Mouse (Mus musculus): ENCODE measurements at regions not wholly inside any gene's neighbourhood (a gene's known extent, or its start where the extent isn't known, plus 50 kb on each side); places are given as distances from the start of the nearest gene placed in this dataset.
A peak's percentile ranks its signal among the peaks of the same experiment; 100 is the strongest.

DNA sequence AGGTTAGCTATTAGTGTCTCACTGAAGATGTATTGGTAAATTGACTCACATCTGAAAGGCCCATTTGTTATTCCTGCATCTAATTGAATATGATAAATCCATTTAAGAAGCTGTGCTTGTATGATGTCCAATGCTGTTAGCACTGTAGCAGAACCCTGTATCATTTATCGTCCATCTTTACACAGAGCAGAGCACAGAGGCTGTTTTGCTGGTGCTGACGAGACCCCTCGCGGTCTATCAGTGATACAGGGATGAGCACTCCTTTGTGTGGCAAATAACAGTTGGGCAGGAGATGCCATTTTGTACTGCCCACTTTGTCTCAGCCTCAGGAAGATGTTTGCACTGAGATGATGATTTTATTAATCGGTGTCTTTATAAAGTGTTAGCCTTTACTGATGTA is 528.9 kb downstream of the Dnah5 start:
- DNase-seq (ENCODE audit: low spot score in 2 of 2): no peak

DNA sequence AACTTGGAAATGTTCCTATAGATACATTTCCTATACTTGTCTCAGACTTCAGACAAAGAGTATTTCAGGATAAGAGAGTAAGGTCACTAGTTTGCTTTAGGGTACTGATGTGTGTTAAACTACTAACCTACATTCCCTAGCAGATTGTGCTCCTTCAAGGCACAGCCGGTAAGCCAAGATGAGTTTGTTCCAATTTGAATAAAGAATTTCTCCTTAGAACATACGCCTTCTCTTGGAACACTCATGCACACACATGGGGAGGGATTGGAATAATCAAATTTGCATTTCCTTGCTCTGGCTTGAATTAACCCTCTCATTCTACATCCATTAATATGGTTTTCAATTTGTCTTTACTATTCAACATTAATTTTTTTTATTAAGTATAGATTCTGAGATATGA is 537.0 kb downstream of the Dnah5 start:
- peak in 1 of 2 experiments; percentile 28 for DNase-seq (ENCODE audit: low spot score in 2 of 2)

DNA sequence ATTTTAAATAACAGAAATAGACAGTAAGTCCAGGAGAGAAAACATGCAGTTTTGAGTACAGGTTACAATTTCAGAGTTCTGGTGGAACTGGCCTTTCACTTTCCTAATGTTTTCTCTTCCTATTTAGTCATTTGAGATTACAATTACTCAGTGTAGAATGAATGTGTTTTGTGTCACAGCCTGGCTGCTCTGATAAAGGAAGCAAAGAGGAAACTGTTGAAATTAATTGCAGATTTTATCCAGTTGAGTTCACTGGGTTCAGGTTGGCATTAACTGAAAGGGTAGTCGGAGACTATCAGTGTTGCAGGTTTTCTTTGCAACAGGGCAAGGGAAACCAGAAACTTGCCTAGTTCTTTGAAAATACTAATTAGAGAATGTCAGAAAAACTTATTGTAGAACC is 542.1 kb downstream of the Dnah5 start:
- no peak for DNase-seq (ENCODE audit: low spot score in 2 of 2)

DNA sequence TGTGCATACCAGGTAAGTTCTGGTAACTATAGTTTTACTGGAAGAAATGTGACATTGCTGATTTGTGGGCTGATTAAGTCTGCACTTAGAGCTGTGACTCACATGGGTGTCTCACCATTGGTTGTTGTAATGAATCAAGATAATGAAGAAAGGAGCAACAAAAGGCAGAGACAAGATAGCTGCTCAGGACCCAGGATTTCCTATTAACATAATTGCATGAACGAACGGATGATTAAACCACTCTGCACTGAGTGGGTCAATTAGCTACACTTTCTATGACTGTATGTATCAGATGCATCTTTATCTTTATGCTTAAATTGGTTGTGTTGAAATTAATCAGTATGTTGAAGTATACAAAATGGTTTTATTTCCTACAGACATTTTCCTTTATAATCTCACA is 543.1 kb downstream of the Dnah5 start:
- no peak for DNase-seq (ENCODE audit: low spot score in 2 of 2)

DNA sequence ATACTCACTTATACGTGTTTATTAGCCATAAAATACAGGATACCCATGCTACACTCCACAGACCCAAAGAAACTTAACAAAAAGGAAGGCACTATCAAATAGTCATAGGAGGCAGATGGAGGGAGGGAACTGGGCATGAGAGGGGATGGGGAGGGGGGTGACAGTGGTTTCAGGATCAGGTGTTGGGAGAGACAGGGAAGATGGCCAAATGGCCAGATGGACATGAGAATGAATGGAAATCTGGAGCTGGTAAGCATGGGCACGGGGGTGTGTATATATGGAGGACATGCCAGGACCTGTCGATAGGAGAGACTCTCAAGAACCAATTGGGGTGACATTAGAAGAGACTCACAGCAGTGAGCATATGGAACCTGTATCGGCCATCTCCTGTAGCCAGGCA is 555.2 kb downstream of the Dnah5 start:
- no peak for DNase-seq (ENCODE audit: low spot score in 2 of 2)
